Mouse (Mus musculus) adrenal gland, postnatal 14 days (tissue): ENCODE results near the gene Armcx6. TPM values are rescaled to one million over a fixed set of nuclear protein-coding genes. Genes with fewer than 3 reads are reported as not detected.

Experiments used
- microRNA-seq, 2 experiments: library from miRNA; unstranded; fragments of <30 nt; microRNA quantifications; one replicate each; pipeline ENCODE4 v1.2.0; 2021
- total RNA-seq: library from RNA; stranded (reverse); gene quantifications from 2 replicates; pipeline ENCODE4 v1.2.3, GENCODE M21; 2021

The Armcx6 gene
- total RNA-seq, 1 experiment from 2014 or later: 11.3 TPM

Small RNA genes lying within 50 kb of the gene (microRNA-seq; reads per million reads assigned to microRNA genes)
- 0.38 to 0.43 reads per million in 2 experiments for gene Mir7093

Other genes starting within 250 kb of the Armcx6 start
- gene Timm8a1, start 209.6 kb downstream of the Armcx6 start, total RNA-seq: 52.4 and 53.2 TPM in 2 replicates
- 2.1 and 4.7 TPM in 2 replicates for gene Btk, start 167.8 kb downstream of the Armcx6 start, total RNA-seq
- 329 and 369 TPM in 2 replicates for gene Rpl36a, start 165.8 kb downstream of the Armcx6 start, total RNA-seq
- 5.8 and 7.0 TPM in 2 replicates for gene Gla, start 150.3 kb downstream of the Armcx6 start, total RNA-seq
- gene Hnrnph2, start 150.2 kb downstream of the Armcx6 start, total RNA-seq: 96.9 and 100 TPM in 2 replicates
- gene Armcx4, start 64.9 kb downstream of the Armcx6 start, total RNA-seq: 13.9 and 15.5 TPM in 2 replicates
- gene Armcx1, start 33.5 kb downstream of the Armcx6 start, total RNA-seq: 18.6 and 19.3 TPM in 2 replicates
- 37.9 and 40.6 TPM in 2 replicates for gene Armcx3, start 5.2 kb upstream of the Armcx6 start, total RNA-seq
- 47.2 and 48.4 TPM in 2 replicates for gene Armcx2, start 57.8 kb upstream of the Armcx6 start, total RNA-seq
- gene Nxf2, start 213.3 kb upstream of the Armcx6 start, total RNA-seq: not detected in 2 replicates